Mouse (Mus musculus): ENCODE results near the gene Klf7. TPM values are rescaled to one million over a fixed set of nuclear protein-coding genes. Genes with fewer than 3 reads are reported as not detected.

The Klf7 gene
- polyA plus RNA-seq, 1 experiment: 19.7 TPM

- DNase-seq: peak; percentile 91 to 97
- Histone ChIP-seq H3K4me1 (ENCODE audit: control insufficient read depth, insufficient read depth, low read length) (peaks cover 36% of the 10 kb centered on the region; the same call in 1 of the 2 replicates), H3K4me3 (replicated peaks; ENCODE audit: insufficient read depth, low read depth, low read length) (peak overlapping the region; percentile 20), H3K27ac (ENCODE audit: insufficient read depth, low read length) (peak overlapping the region; percentile 65), H3K27me3 (ENCODE audit: control insufficient read depth, insufficient read depth, low read length) (no peaks in the 10 kb centered on the region)
- WGBS: 9% methylated on average over 20 of the region's 20 CpGs
- TF ChIP-seq CTCF (IDR thresholded peaks at IDR 0.05; ENCODE audit: borderline replicate concordance, insufficient read depth, low read depth, low read length): no peak
- peak; percentile 37; the same call in 1 of the 2 replicates for TF ChIP-seq POLR2A (IDR thresholded peaks at IDR 0.05; ENCODE audit: borderline replicate concordance, insufficient read depth, low read length)
Observed at GRCm38 (mm10) chr1:64078747-64079211, 43.3 kb downstream of the Klf7 start.

DNA sequence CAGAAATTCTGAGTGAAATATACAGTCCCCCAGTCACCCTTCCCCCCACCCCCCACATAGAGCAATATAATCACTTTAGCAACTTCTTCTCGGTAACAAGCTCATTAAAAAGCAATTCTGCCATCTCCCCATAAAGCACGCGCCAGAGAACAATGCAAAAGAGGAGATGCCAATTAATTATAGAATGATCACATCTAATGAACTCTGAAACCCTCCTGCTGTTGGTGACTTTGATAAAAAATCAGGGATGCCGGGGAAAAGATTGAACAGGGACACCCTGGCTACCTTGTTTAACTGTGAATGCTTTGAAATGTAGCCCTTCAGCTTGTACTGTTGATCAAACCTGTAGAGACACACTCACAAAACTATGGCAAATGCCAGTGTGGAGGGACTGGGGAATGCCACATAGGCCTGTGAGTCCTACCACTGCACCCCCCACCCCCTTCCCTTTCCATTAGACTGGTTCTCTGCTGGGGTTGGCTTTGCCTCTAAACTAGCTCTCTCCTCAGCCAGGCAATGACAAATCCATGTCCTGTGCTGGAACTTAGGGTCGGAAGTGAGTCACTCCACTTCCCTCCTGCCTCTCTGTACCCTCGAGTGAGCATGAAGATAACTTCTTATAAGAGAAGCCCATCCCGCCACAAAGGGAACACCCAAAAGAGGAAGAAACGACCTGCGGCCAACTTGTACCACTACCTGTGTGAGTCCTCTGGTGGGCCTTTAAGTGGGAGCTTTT, 43.9 kb downstream of the Klf7 start:
- Histone ChIP-seq H3K4me1 (ENCODE audit: control insufficient read depth, insufficient read depth, low read length) (peaks cover 35% of the 10 kb centered on the region; the same call in 1 of the 2 replicates), H3K27me3 (ENCODE audit: control insufficient read depth, insufficient read depth, low read length) (no peaks in the 10 kb centered on the region), H3K27ac (ENCODE audit: insufficient read depth, low read length) (peak overlapping the region; percentile 65), H3K4me3 (replicated peaks; ENCODE audit: insufficient read depth, low read depth, low read length) (peak overlapping the region; percentile 20)
- no peak for TF ChIP-seq CTCF (IDR thresholded peaks at IDR 0.05; ENCODE audit: borderline replicate concordance, insufficient read depth, low read depth, low read length)
- no peak for TF ChIP-seq POLR2A (IDR thresholded peaks at IDR 0.05; ENCODE audit: borderline replicate concordance, insufficient read depth, low read length)
- no peak for DNase-seq
- WGBS: 43% methylated on average over 9 of the region's 9 CpGs

DNA sequence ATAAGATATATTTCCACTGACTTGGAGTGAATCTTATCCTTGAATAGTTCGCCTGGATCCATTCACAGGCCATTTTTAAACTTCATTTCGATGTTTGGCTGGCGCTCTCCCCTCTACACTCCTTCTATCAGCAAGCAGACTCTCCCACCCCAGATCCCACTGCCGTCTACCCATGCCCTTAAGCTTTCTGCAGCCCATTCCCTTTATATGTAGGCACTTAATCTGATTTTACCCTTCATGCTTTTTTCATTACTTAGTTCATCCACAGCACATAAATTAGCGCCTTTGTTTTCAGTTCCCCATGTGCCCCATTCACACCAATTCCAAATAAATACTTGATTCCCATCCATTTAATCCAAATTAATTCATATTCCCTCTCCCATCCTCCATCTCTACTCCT, 48.0 kb downstream of the Klf7 start:
- H3K4me1 ChIP-seq (ENCODE audit: control insufficient read depth, insufficient read depth, low read length): peaks cover 38% of the 10 kb centered on the region; the same call in 1 of the 2 replicates
- H3K4me3 ChIP-seq (replicated peaks; ENCODE audit: insufficient read depth, low read depth, low read length): no peak overlapping the region
- H3K27ac ChIP-seq (ENCODE audit: insufficient read depth, low read length): no peak overlapping the region
- TF ChIP-seq CTCF (IDR thresholded peaks at IDR 0.05; ENCODE audit: borderline replicate concordance, insufficient read depth, low read depth, low read length) (no peak), POLR2A (IDR thresholded peaks at IDR 0.05; ENCODE audit: borderline replicate concordance, insufficient read depth, low read length) (no peak)
- H3K27me3 ChIP-seq (ENCODE audit: control insufficient read depth, insufficient read depth, low read length): no peaks in the 10 kb centered on the region
- DNase-seq: no peak
- WGBS: 92% methylated on average over 5 of the region's 5 CpGs

DNA sequence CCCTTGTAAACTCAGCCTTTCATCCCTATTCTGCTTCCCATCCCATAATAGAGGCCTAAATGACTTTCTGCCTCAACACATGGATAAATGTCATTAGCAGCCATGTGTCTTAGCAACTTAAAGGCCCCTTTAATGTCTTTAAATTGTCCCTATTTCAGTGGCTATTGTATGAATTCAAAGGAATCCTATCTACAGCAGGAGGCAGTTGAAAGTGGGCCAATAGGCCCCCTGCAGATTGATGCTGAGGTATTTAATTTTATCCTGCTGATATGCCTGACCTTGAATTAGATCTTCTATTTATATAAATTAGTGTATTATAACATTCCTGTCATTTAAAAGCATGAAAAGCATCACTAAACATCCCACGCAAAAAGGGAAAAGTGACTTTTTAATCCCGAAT, 51.1 kb downstream of the Klf7 start:
- Histone ChIP-seq H3K27ac (ENCODE audit: insufficient read depth, low read length) (no peak overlapping the region), H3K27me3 (ENCODE audit: control insufficient read depth, insufficient read depth, low read length) (no peaks in the 10 kb centered on the region), H3K4me3 (replicated peaks; ENCODE audit: insufficient read depth, low read depth, low read length) (no peak overlapping the region), H3K4me1 (ENCODE audit: control insufficient read depth, insufficient read depth, low read length) (peaks cover 29% of the 10 kb centered on the region; the same call in 1 of the 2 replicates)
- 48% methylated on average over 2 of the region's 2 CpGs for WGBS
- DNase-seq: no peak
- TF ChIP-seq POLR2A (IDR thresholded peaks at IDR 0.05; ENCODE audit: borderline replicate concordance, insufficient read depth, low read length): no peak
- no peak for TF ChIP-seq CTCF (IDR thresholded peaks at IDR 0.05; ENCODE audit: borderline replicate concordance, insufficient read depth, low read depth, low read length)

- peak in 1 of 2 experiments; percentile 52 for DNase-seq
- Histone ChIP-seq H3K4me3 (replicated peaks; ENCODE audit: insufficient read depth, low read depth, low read length) (no peak overlapping the region), H3K4me1 (ENCODE audit: control insufficient read depth, insufficient read depth, low read length) (peaks cover 30% of the 10 kb centered on the region), H3K27me3 (ENCODE audit: control insufficient read depth, insufficient read depth, low read length) (no peaks in the 10 kb centered on the region), H3K27ac (ENCODE audit: insufficient read depth, low read length) (no peak overlapping the region)
- TF ChIP-seq POLR2A (IDR thresholded peaks at IDR 0.05; ENCODE audit: borderline replicate concordance, insufficient read depth, low read length) (no peak), CTCF (IDR thresholded peaks at IDR 0.05; ENCODE audit: borderline replicate concordance, insufficient read depth, low read depth, low read length) (no peak)
- 30% methylated on average over 10 of the region's 10 CpGs for WGBS
Observed at GRCm38 (mm10) chr1:64066320-64067254, 55.5 kb downstream of the Klf7 start.

DNA sequence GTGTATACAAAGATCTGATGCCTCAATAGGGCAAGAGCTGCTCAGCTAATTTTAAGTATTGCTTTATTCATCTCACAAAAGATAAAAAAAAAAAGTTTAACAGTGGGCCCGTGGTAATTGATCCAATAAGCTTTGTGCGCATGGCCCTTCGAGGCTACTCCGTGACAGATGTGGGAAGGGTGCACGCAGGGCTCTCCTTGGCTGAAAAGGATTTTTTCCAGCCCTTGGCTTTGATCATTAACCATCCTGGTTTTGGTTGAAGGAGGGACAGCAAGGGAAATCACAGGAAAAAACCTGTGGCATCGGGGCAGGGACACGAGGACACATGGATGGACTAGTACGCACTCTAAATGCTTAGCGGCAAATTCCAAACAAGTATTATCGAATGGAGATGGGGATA, 60.6 kb downstream of the Klf7 start:
- 71% methylated on average over 10 of the region's 10 CpGs for WGBS
- Histone ChIP-seq H3K27me3 (ENCODE audit: control insufficient read depth, insufficient read depth, low read length) (no peaks in the 10 kb centered on the region), H3K4me1 (ENCODE audit: control insufficient read depth, insufficient read depth, low read length) (peaks cover 21% of the 10 kb centered on the region), H3K4me3 (replicated peaks; ENCODE audit: insufficient read depth, low read depth, low read length) (no peak overlapping the region), H3K27ac (ENCODE audit: insufficient read depth, low read length) (0 out of 2 replicates have a peak overlapping the region, but pooled peaks have one; percentile 16)
- DNase-seq: no peak
- TF ChIP-seq CTCF (IDR thresholded peaks at IDR 0.05; ENCODE audit: borderline replicate concordance, insufficient read depth, low read depth, low read length): no peak
- no peak for TF ChIP-seq POLR2A (IDR thresholded peaks at IDR 0.05; ENCODE audit: borderline replicate concordance, insufficient read depth, low read length)

- DNase-seq: no peak
- no peaks in the 10 kb centered on the region for H3K27me3 ChIP-seq (ENCODE audit: control insufficient read depth, insufficient read depth, low read length)
- H3K4me1 ChIP-seq (ENCODE audit: control insufficient read depth, insufficient read depth, low read length): peaks cover 21% of the 10 kb centered on the region
- peak overlapping the region; percentile 10; the same call in 1 of the 2 replicates for H3K27ac ChIP-seq (ENCODE audit: insufficient read depth, low read length)
- 42% methylated on average over 9 of the region's 9 CpGs for WGBS
- H3K4me3 ChIP-seq (replicated peaks; ENCODE audit: insufficient read depth, low read depth, low read length): no peak overlapping the region
- TF ChIP-seq POLR2A (IDR thresholded peaks at IDR 0.05; ENCODE audit: borderline replicate concordance, insufficient read depth, low read length) (no peak), CTCF (IDR thresholded peaks at IDR 0.05; ENCODE audit: borderline replicate concordance, insufficient read depth, low read depth, low read length) (no peak)
Observed at GRCm38 (mm10) chr1:64060699-64061454, 61.2 kb downstream of the Klf7 start.

All from cerebellum, adult 2 months (tissue).